ENCODE assay signal across 9 mouse cellular contexts in genomic region chr15:98517380-98518355, GRCm38 (mm10). TPM values are rescaled to one million over a fixed set of nuclear protein-coding genes. Genes with fewer than 3 reads are reported as not detected.
DNase-seq lines count a peak whose midpoint lies in the region; ATAC-seq and TF ChIP-seq lines count a peak whose summit lies in the region.
"Had no signal": no experiment of that assay in that cellular context is flagged by ENCODE, and none has a peak within 500 bp of the region (broad histone marks: within the 10 kb centered on the region; RNA-seq: fewer than 3 reads in every experiment).

No protein-coding gene starts in this region.

- no peaks in the 10 kb centered on the region for H3K9me3 ChIP-seq in forebrain, postnatal 0 days (ENCODE audit: low read length)
- no peaks in the 10 kb centered on the region for H3K9me3 ChIP-seq in forebrain, embryonic 12.5 days
- H3K9me3 ChIP-seq in liver, postnatal 0 days (ENCODE audit: low read length), result no peaks in the 10 kb centered on the region

- no peaks in the 10 kb centered on the region for H3K4me1 ChIP-seq in forebrain, postnatal 0 days (ENCODE audit: insufficient read depth)
- H3K4me1 ChIP-seq in forebrain, embryonic 12.5 days, result no peaks in the 10 kb centered on the region
- H3K4me1 ChIP-seq in kidney, adult 2 months (ENCODE audit: control insufficient read depth, insufficient read depth, low read length), result no peaks in the 10 kb centered on the region; the same call in 1 of the 2 replicates
- H3K4me1 ChIP-seq in liver, postnatal 0 days (ENCODE audit: insufficient read depth), result peaks cover 6% of the 10 kb centered on the region

- no peaks in the 10 kb centered on the region for H3K27me3 ChIP-seq in forebrain, postnatal 0 days (ENCODE audit: insufficient read depth, low read length)
- no peaks in the 10 kb centered on the region for H3K27me3 ChIP-seq in forebrain, embryonic 12.5 days
- H3K27me3 ChIP-seq in kidney, adult 2 months (replicated peaks; ENCODE audit: control insufficient read depth, insufficient read depth, low read length), result no peaks in the 10 kb centered on the region
- H3K27me3 ChIP-seq in liver, postnatal 0 days (ENCODE audit: insufficient read depth, low read length), result no peaks in the 10 kb centered on the region

- DNase-seq in forebrain, postnatal 0 days, result peak; percentile 63
- peak; percentile 63 for DNase-seq in CD4-positive helper T cell, adult 2 months (ENCODE audit: low read depth, low spot score)
- peak; percentile 43 for DNase-seq in brain, embryonic 14.5 days (ENCODE audit: low read depth)
- peak; percentile 61 for DNase-seq in frontal cortex, postnatal 36 days (ENCODE audit: low spot score in 2 of 2)
- peak; percentile 64 for DNase-seq in kidney, adult 2 months
- DNase-seq in liver, postnatal 0 days, result peak; percentile 69
- DNase-seq in retina, postnatal 7 days (ENCODE audit: low read depth, low spot score), result peak; percentile 42

- H3K4me2 ChIP-seq in forebrain, postnatal 0 days (ENCODE audit: low read depth), result no peak overlapping the region
- no peak overlapping the region for H3K4me2 ChIP-seq in forebrain, embryonic 12.5 days
- no peak overlapping the region for H3K4me2 ChIP-seq in liver, postnatal 0 days (ENCODE audit: low read depth, low read length)

- peak; percentile 90 for TF ChIP-seq CTCF in forebrain, postnatal 0 days (IDR thresholded peaks at IDR 0.05; ENCODE audit: low read depth)
- peak; percentile 92 for TF ChIP-seq CTCF in brain, embryonic 14.5 days (IDR thresholded peaks at IDR 0.05; ENCODE audit: borderline replicate concordance, extremely low read depth, insufficient read depth, insufficient read length)
- peak; percentile 88 for TF ChIP-seq CTCF in kidney, adult 2 months (conservative IDR thresholded peaks at IDR 0.05; ENCODE audit: insufficient read depth, insufficient read length, low read depth, low read length)
- TF ChIP-seq CTCF in liver, postnatal 0 days (IDR thresholded peaks at IDR 0.05; ENCODE audit: low read depth), result peak; percentile 98

- TF ChIP-seq POLR2A in brain, embryonic 14.5 days (IDR thresholded peaks at IDR 0.05; ENCODE audit: borderline replicate concordance, extremely low read depth, insufficient read depth, insufficient read length, poor library complexity, severe bottlenecking), result no peak
- TF ChIP-seq POLR2A in kidney, adult 2 months (IDR thresholded peaks at IDR 0.05; ENCODE audit: low read depth, low read length), result no peak

- H3K4me3 ChIP-seq in forebrain, postnatal 0 days (ENCODE audit: low read depth, low read length), result no peak overlapping the region
- H3K4me3 ChIP-seq in forebrain, embryonic 12.5 days (replicated peaks), result no peak overlapping the region
- no peak overlapping the region for H3K4me3 ChIP-seq in kidney, adult 2 months (ENCODE audit: insufficient read depth, low read depth, low read length)
- no peak overlapping the region for H3K4me3 ChIP-seq in liver, postnatal 0 days (ENCODE audit: low read depth, low read length)

- WGBS in forebrain, postnatal 0 days, result 66% methylated on average over 16 of the region's 16 CpGs
- 75% methylated on average over 16 of the region's 16 CpGs for WGBS in forebrain, embryonic 12.5 days
- 55% methylated on average over 16 of the region's 16 CpGs for WGBS in kidney, adult 2 months
- 54% methylated on average over 16 of the region's 16 CpGs for WGBS in liver, postnatal 0 days (ENCODE audit: insufficient replicate concordance)

- H3K9ac ChIP-seq in forebrain, postnatal 0 days, result no peak overlapping the region
- no peak overlapping the region for H3K9ac ChIP-seq in forebrain, embryonic 12.5 days
- H3K9ac ChIP-seq in liver, postnatal 0 days (replicated peaks), result no peak overlapping the region

- no peak for TF ChIP-seq EP300 in liver, postnatal 0 days (IDR thresholded peaks at IDR 0.05; ENCODE audit: low read depth)

- H3K27ac ChIP-seq in forebrain, postnatal 0 days (ENCODE audit: low read depth, low read length), result no peak overlapping the region
- H3K27ac ChIP-seq in forebrain, embryonic 12.5 days, result no peak overlapping the region
- H3K27ac ChIP-seq in kidney, adult 2 months (ENCODE audit: insufficient read depth, low read depth, low read length), result no peak overlapping the region
- H3K27ac ChIP-seq in liver, postnatal 0 days (ENCODE audit: low read depth), result no peak overlapping the region

- no peak for ATAC-seq in forebrain, postnatal 0 days
- ATAC-seq in forebrain, embryonic 12.5 days (ENCODE audit: low FRiP score), result no peak
- peak; percentile 57 for ATAC-seq in liver, postnatal 0 days

- peaks cover 41% of the 10 kb centered on the region for H3K36me3 ChIP-seq in forebrain, postnatal 0 days (ENCODE audit: insufficient read depth)
- H3K36me3 ChIP-seq in forebrain, embryonic 12.5 days (replicated peaks), result peaks cover 44% of the 10 kb centered on the region
- H3K36me3 ChIP-seq in kidney, adult 2 months (ENCODE audit: control insufficient read depth, insufficient read depth, low read length), result peaks cover 7% of the 10 kb centered on the region
- peaks cover 39% of the 10 kb centered on the region for H3K36me3 ChIP-seq in liver, postnatal 0 days (replicated peaks; ENCODE audit: insufficient read depth, low read length)

RNA-seq across cellular contexts. Expression of gene Kansl2, which starts 16.4 kb away (rescaled TPM):
- 69.9 and 74.1 TPM in 2 replicates for total RNA-seq in forebrain, postnatal 0 days (2014; rRNA removed)
- 109 and 110 TPM in 2 replicates for polyA plus RNA-seq in forebrain, postnatal 0 days (2015; fragmentation: Nextera tagmentation; extraction: Ambion mirVana)
- polyA plus RNA-seq in forebrain, embryonic 12.5 days (2016; fragmentation: Nextera tagmentation; extraction: Ambion mirVana), result 178 and 183 TPM in 2 replicates
- polyA plus RNA-seq in brain, embryonic 14.5 days (2012; rRNA removed), result 106 and 115 TPM in 2 replicates
- polyA plus RNA-seq in kidney, adult 2 months (2012; rRNA removed), result 32.0 and 33.1 TPM in 2 replicates
- 26.6 and 28.2 TPM in 2 replicates for polyA plus RNA-seq in liver, postnatal 0 days (2015; fragmentation: Nextera tagmentation; extraction: Ambion mirVana)

RNA-seq across cellular contexts. Expression of gene Olfr279, which starts 25.5 kb away (rescaled TPM):
- total RNA-seq in forebrain, postnatal 0 days (2014; rRNA removed), result not detected in 2 replicates
- not detected in 2 replicates for polyA plus RNA-seq in forebrain, postnatal 0 days (2015; fragmentation: Nextera tagmentation; extraction: Ambion mirVana)
- not detected in 2 replicates for polyA plus RNA-seq in forebrain, embryonic 12.5 days (2016; fragmentation: Nextera tagmentation; extraction: Ambion mirVana)
- polyA plus RNA-seq in brain, embryonic 14.5 days (2012; rRNA removed), result not detected in 2 replicates
- not detected in 2 replicates for polyA plus RNA-seq in kidney, adult 2 months (2012; rRNA removed)
- polyA plus RNA-seq in liver, postnatal 0 days (2015; fragmentation: Nextera tagmentation; extraction: Ambion mirVana), result not detected in 2 replicates
- polyA plus RNA-seq: large intestine, adult 2 months had no signal

RNA-seq across cellular contexts. Expression of gene Lalba, which starts 35.1 kb away (rescaled TPM):
- not detected in 2 replicates for total RNA-seq in forebrain, postnatal 0 days (2014; rRNA removed)
- polyA plus RNA-seq in forebrain, postnatal 0 days (2015; fragmentation: Nextera tagmentation; extraction: Ambion mirVana), result not detected in 2 replicates
- not detected in 2 replicates for polyA plus RNA-seq in forebrain, embryonic 12.5 days (2016; fragmentation: Nextera tagmentation; extraction: Ambion mirVana)
- polyA plus RNA-seq in brain, embryonic 14.5 days (2012; rRNA removed), result not detected in 2 replicates
- not detected in 2 replicates for polyA plus RNA-seq in kidney, adult 2 months (2012; rRNA removed)
- polyA plus RNA-seq in liver, postnatal 0 days (2015; fragmentation: Nextera tagmentation; extraction: Ambion mirVana), result not detected in 2 replicates
- polyA plus RNA-seq: large intestine, adult 2 months had no signal

RNA-seq across cellular contexts. Expression of gene OR5BS1P, which starts 48.0 kb away (rescaled TPM):
- total RNA-seq in forebrain, postnatal 0 days (2014; rRNA removed), result not detected in 2 replicates
- not detected in 2 replicates for polyA plus RNA-seq in forebrain, postnatal 0 days (2015; fragmentation: Nextera tagmentation; extraction: Ambion mirVana)
- polyA plus RNA-seq in forebrain, embryonic 12.5 days (2016; fragmentation: Nextera tagmentation; extraction: Ambion mirVana), result not detected in 2 replicates
- polyA plus RNA-seq in brain, embryonic 14.5 days (2012; rRNA removed), result not detected in 2 replicates
- polyA plus RNA-seq in kidney, adult 2 months (2012; rRNA removed), result not detected in 2 replicates
- not detected in 2 replicates for polyA plus RNA-seq in liver, postnatal 0 days (2015; fragmentation: Nextera tagmentation; extraction: Ambion mirVana)
- polyA plus RNA-seq: large intestine, adult 2 months had no signal

RNA-seq across cellular contexts. Expression of gene Ccnt1, which starts 53.1 kb away (rescaled TPM):
- total RNA-seq in forebrain, postnatal 0 days (2014; rRNA removed), result 51.1 and 52.0 TPM in 2 replicates
- polyA plus RNA-seq in forebrain, postnatal 0 days (2015; fragmentation: Nextera tagmentation; extraction: Ambion mirVana), result 35.5 and 47.0 TPM in 2 replicates
- polyA plus RNA-seq in forebrain, embryonic 12.5 days (2016; fragmentation: Nextera tagmentation; extraction: Ambion mirVana), result 61.2 and 63.2 TPM in 2 replicates
- 25.5 and 29.5 TPM in 2 replicates for polyA plus RNA-seq in brain, embryonic 14.5 days (2012; rRNA removed)
- 10.0 and 11.0 TPM in 2 replicates for polyA plus RNA-seq in kidney, adult 2 months (2012; rRNA removed)
- 14.9 and 17.0 TPM in 2 replicates for polyA plus RNA-seq in liver, postnatal 0 days (2015; fragmentation: Nextera tagmentation; extraction: Ambion mirVana)
